Mouse (Mus musculus): ENCODE measurements around the gene Slc35b2.

DNA sequence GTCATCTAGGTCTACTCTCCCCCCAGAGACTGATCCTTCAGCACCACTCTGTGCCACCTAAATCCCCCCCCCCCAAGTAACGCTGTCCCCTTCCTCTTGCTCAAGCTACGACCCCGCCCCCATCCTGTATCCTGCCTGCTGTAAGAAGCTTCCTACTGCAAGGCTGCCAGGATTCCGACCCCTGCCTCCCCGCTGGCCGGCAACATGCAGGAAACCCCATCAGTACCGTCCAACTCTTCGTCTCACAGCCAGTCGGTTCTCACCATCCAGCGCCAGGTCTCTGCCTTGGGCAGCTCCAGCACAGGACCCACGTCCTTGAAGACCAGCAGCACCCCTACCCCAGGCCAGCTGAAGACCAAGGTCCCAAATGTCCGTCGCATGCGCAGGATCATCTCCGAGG, 30.8 kb upstream of the Slc35b2 start:
- TF ChIP-seq POLR2A (IDR thresholded peaks at IDR 0.05; ENCODE audit: borderline replicate concordance, control insufficient read depth, low read depth, low read length): no peak
- TF ChIP-seq CTCF (IDR thresholded peaks at IDR 0.05; ENCODE audit: control insufficient read depth, insufficient read depth, low read length): no peak
